Mouse (Mus musculus) myocyte (in vitro differentiated cells): ENCODE results near the gene Def8.

ENCODE experiments used
- CEBPB ChIP-seq: IDR thresholded peaks from 2 replicates; pipeline ENCODE4 v1.6.1; 2011; ENCODE audit warnings: mild to moderate bottlenecking, moderate library complexity; ENCODE audit not compliant: poor library complexity, insufficient read depth, severe bottlenecking
- E2F4 ChIP-seq: IDR thresholded peaks from one replicate; pipeline ENCODE4 v1.6.1; 2011; ENCODE audit warnings: mild to moderate bottlenecking, control low read depth, moderate library complexity; ENCODE audit not compliant: insufficient read depth
- MYOD1 ChIP-seq, 3 experiments: IDR thresholded peaks; one replicate each; pipeline ENCODE4 v1.6.1; 2011; ENCODE audit warnings: control low read depth in 2 of 3, low read depth in 2 of 3, mild to moderate bottlenecking in 2 of 3, moderate library complexity in 1 of 3; ENCODE audit not compliant: insufficient read length in 2 of 3, control insufficient read depth in 1 of 3
- MYOG ChIP-seq, 3 experiments: IDR thresholded peaks; one replicate each; pipeline ENCODE4 v1.6.1; 2011; ENCODE audit warnings: control low read depth in 2 of 3, low read depth in 2 of 3, mild to moderate bottlenecking in 2 of 3; ENCODE audit not compliant: insufficient read length in 2 of 3, control insufficient read depth in 1 of 3, insufficient read depth in 1 of 3
- POLR2A ChIP-seq: IDR thresholded peaks from one replicate; pipeline ENCODE4 v1.6.1; 2011; ENCODE audit warnings: low read depth, mild to moderate bottlenecking, control low read depth, moderate library complexity; ENCODE audit not compliant: insufficient read length
- REST ChIP-seq: IDR thresholded peaks from one replicate; pipeline ENCODE4 v1.6.1; 2011; ENCODE audit warnings: mild to moderate bottlenecking, control low read depth, moderate library complexity; ENCODE audit not compliant: insufficient read depth, insufficient read length
- TCF3 ChIP-seq: IDR thresholded peaks from one replicate; pipeline ENCODE4 v1.6.1; 2011; ENCODE audit warnings: low read depth, control low read depth; ENCODE audit not compliant: insufficient read length
- USF1 ChIP-seq: IDR thresholded peaks from one replicate; pipeline ENCODE4 v1.6.1; 2011; ENCODE audit warnings: low read depth, mild to moderate bottlenecking, control low read depth, moderate library complexity

DNA sequence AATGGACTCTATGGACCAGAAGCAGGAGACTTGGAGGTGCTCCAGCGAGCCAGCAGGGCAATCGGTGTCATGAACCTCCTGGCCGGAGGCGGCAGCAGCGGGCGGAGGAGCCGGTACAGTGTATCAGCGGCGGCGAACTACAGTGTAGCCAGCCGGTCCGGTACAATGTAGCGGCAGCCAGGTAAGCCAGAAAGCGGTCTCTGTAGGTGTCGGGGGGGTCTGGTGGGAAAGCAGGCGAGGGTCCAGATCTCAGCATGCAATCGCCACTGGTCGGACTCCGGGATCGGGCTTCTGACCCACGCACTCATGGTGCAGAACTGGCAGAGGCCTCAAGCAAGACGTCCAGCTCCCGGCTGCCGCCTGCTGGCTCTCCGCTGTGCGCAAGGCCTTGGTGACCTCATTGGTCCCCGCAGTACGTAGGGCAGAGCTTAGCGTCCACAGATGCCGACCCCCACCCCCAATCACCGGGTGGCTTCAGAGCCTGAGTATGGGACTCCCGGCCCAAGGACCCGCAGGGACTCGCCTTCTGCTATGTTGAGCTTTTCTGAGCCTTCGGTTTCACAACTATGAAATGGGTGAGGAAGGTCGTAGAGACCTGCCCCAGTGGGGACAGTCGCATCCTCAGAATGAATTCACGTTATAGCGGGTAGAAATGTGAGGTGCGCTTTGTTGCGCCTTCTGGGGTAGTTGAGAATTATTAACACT lies 19.7 kb downstream of the Def8 start:
- TF ChIP-seq POLR2A (peak; percentile 38), MYOG (IDR thresholded peaks at IDR 0.05; ENCODE audit: control insufficient read depth in 1 of 3, insufficient read depth in 1 of 3, insufficient read length in 2 of 3, low read depth in 2 of 3) (no peak), E2F4 (no peak), CEBPB (no peak), REST (no peak), USF1 (no peak), TCF3 (no peak), MYOD1 (IDR thresholded peaks at IDR 0.05; ENCODE audit: control insufficient read depth in 1 of 3, insufficient read length in 2 of 3, low read depth in 2 of 3) (no peak)
